Comparison of ENCODE assay signal across 17 mouse cellular contexts in genomic region chr5:126538072-126538471, GRCm38 (mm10).
"Had no signal": no experiment of that assay in that cellular context is flagged by ENCODE, and none has a peak within 500 bp of the region (broad histone marks: within the 10 kb centered on the region; RNA-seq: fewer than 3 reads in every experiment).

No protein-coding gene starts in this region.

- H3K36me3 ChIP-seq: limb, embryonic 10.5 days; limb, embryonic 13.5 days; liver, embryonic 13.5 days; midbrain, embryonic 12.5 days; midbrain, embryonic 15.5 days; neural tube, embryonic 13.5 days had no signal

- H3K4me3 ChIP-seq: layer of hippocampus, adult 2 months; limb, embryonic 10.5 days; limb, embryonic 13.5 days; liver, embryonic 13.5 days; midbrain, embryonic 12.5 days; midbrain, embryonic 15.5 days; neural tube, embryonic 13.5 days had no signal

- ATAC-seq: lung, postnatal 0 days; midbrain, embryonic 15.5 days had no signal

- DNase-seq: kidney, adult 2 months; kidney, postnatal 25 days; layer of hippocampus, adult 9-11 months; liver, embryonic 13.5 days; lung, embryonic 14.5 days; retina, postnatal 1 day; right cerebral cortex, postnatal 25 days; thymus, adult 18-20 months; thymus, postnatal 14 days; thymus, postnatal 4 days had no signal

- H3K27me3 ChIP-seq: limb, embryonic 13.5 days; liver, embryonic 13.5 days; midbrain, embryonic 12.5 days; midbrain, embryonic 15.5 days; neural tube, embryonic 13.5 days had no signal
